Mouse (Mus musculus): ENCODE measurements around the gene Med24. TPM values are rescaled to one million over a fixed set of nuclear protein-coding genes. Genes with fewer than 3 reads are reported as not detected.
A peak's percentile ranks its signal among the peaks of the same experiment; 100 is the strongest.

Med24 gene
- polyA plus RNA-seq, 1 experiment from 2014 or later, result 64.7 TPM

GRCm38 (mm10) chr11:98707401-98708281 is 21.6 kb downstream of the Med24 start:
- Histone ChIP-seq H3K27ac (peak overlapping the region; percentile 93), H3K9me3 (replicated peaks) (no peaks in the 10 kb centered on the region), H3K27me3 (no peaks in the 10 kb centered on the region), H3K4me3 (replicated peaks) (no peak overlapping the region), H3K36me3 (peaks cover 55% of the 10 kb centered on the region), H3K4me2 (0 out of 2 replicates have a peak overlapping the region, but pooled peaks have one; percentile 9), H3K9ac (no peak overlapping the region), H3K4me1 (peaks cover 84% of the 10 kb centered on the region)
- WGBS, result 49% methylated on average over 22 of the region's 22 CpGs
- peak; percentile 17; the same call in 1 of the 2 replicates for ATAC-seq (replicated peaks; ENCODE audit: low FRiP score)

GRCm38 (mm10) chr11:98705021-98705420 is 24.2 kb downstream of the Med24 start:
- Histone ChIP-seq H3K36me3 (peaks cover 44% of the 10 kb centered on the region), H3K4me2 (peak overlapping the region; percentile 20; the same call in 1 of the 2 replicates), H3K27me3 (no peaks in the 10 kb centered on the region), H3K9ac (0 out of 2 replicates have a peak overlapping the region, but pooled peaks have one; percentile 3), H3K9me3 (replicated peaks) (no peaks in the 10 kb centered on the region), H3K4me1 (peaks cover 98% of the 10 kb centered on the region), H3K27ac (peak overlapping the region; percentile 93), H3K4me3 (replicated peaks) (no peak overlapping the region; the same call in 1 of the 2 replicates)
- 52% methylated on average over 10 of the region's 10 CpGs for WGBS
- ATAC-seq (replicated peaks; ENCODE audit: low FRiP score), result peak; percentile 19; the same call in 1 of the 2 replicates

DNA sequence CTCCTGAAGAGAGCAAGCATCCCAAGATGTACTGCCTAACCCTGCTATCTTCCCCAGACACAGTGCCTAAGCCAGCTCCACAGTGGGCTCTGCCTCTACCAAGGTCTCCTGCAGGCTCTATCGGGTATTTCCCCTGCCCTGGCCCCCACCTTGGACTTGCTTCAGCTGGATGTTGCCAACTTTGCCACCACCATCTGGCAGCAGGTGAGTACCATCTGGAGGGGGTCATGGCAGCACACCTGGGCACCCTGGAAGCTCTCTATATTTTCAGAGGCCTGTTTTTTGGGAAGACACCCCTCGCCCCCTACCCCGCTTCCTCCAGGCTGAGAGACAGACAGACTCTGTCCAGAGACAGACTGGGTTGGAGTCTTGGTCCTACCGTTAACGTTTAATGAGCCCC is 26.9 kb downstream of the Med24 start:
- H3K4me1 ChIP-seq, result peaks cover 83% of the 10 kb centered on the region
- 73% methylated on average over 5 of the region's 5 CpGs for WGBS

GRCm38 (mm10) chr11:98701213-98701670 is 28.0 kb downstream of the Med24 start, which contains the start of gene Csf3:
Gene Csf3, plus strand, starts transcription at chr11:98701263.
- H3K36me3 ChIP-seq, result peaks cover 21% of the 10 kb centered on the region
- no peaks in the 10 kb centered on the region for H3K9me3 ChIP-seq (replicated peaks)
- ATAC-seq (replicated peaks; ENCODE audit: low FRiP score), result no peak
- WGBS, result 33% methylated on average over 10 of the region's 10 CpGs
- H3K27me3 ChIP-seq, result no peaks in the 10 kb centered on the region
- no peak within 1 kb of the TSS for H3K4me3 ChIP-seq (replicated peaks)
- H3K4me1 ChIP-seq, result peaks cover 82% of the 10 kb centered on the region
- H3K9ac ChIP-seq, result no peak within 1 kb of the TSS
- peak within 1 kb of the TSS; percentile 55 for H3K27ac ChIP-seq
- H3K4me2 ChIP-seq, result no peak within 1 kb of the TSS

More for the DNA sequence above, 26.9 kb downstream of the Med24 start:
- no peak overlapping the region for H3K4me3 ChIP-seq (replicated peaks)
- no peak overlapping the region for H3K27ac ChIP-seq
- H3K4me2 ChIP-seq, result no peak overlapping the region
- no peaks in the 10 kb centered on the region for H3K27me3 ChIP-seq
- H3K9me3 ChIP-seq (replicated peaks), result no peaks in the 10 kb centered on the region
- H3K9ac ChIP-seq, result no peak overlapping the region
- ATAC-seq (replicated peaks; ENCODE audit: low FRiP score), result no peak
- H3K36me3 ChIP-seq, result peaks cover 31% of the 10 kb centered on the region

GRCm38 (mm10) chr11:98699911-98700310 is 29.3 kb downstream of the Med24 start:
- peaks cover 76% of the 10 kb centered on the region for H3K4me1 ChIP-seq
- ATAC-seq (replicated peaks; ENCODE audit: low FRiP score), result 0 out of 2 replicates have a peak, but pooled peaks have one; percentile 34
- H3K4me2 ChIP-seq, result no peak overlapping the region
- WGBS, result 28% methylated on average over 4 of the region's 4 CpGs
- H3K27ac ChIP-seq, result no peak overlapping the region
- no peaks in the 10 kb centered on the region for H3K27me3 ChIP-seq
- no peaks in the 10 kb centered on the region for H3K9me3 ChIP-seq (replicated peaks)
- no peak overlapping the region for H3K9ac ChIP-seq
- no peak overlapping the region for H3K4me3 ChIP-seq (replicated peaks)
- H3K36me3 ChIP-seq, result peaks cover 21% of the 10 kb centered on the region

GRCm38 (mm10) chr11:98698849-98699640 is 30.2 kb downstream of the Med24 start:
- 87% methylated on average over 16 of the region's 16 CpGs for WGBS
- Histone ChIP-seq H3K27ac (no peak overlapping the region), H3K9ac (no peak overlapping the region), H3K27me3 (no peaks in the 10 kb centered on the region), H3K36me3 (peaks cover 23% of the 10 kb centered on the region), H3K9me3 (replicated peaks) (no peaks in the 10 kb centered on the region), H3K4me2 (no peak overlapping the region), H3K4me1 (peaks cover 68% of the 10 kb centered on the region), H3K4me3 (replicated peaks) (no peak overlapping the region)
- ATAC-seq (replicated peaks; ENCODE audit: low FRiP score), result no peak

- Histone ChIP-seq H3K9me3 (replicated peaks) (no peaks in the 10 kb centered on the region), H3K4me2 (no peak overlapping the region), H3K27me3 (no peaks in the 10 kb centered on the region), H3K36me3 (peaks cover 41% of the 10 kb centered on the region), H3K4me1 (peaks cover 50% of the 10 kb centered on the region), H3K27ac (peak overlapping the region; percentile 5; the same call in 1 of the 2 replicates), H3K9ac (no peak overlapping the region), H3K4me3 (replicated peaks) (no peak overlapping the region)
- whole genome bisulfite sequencing, result 82% methylated on average over 12 of the region's 12 CpGs
- ATAC-seq (replicated peaks; ENCODE audit: low FRiP score), result no peak
Observed at GRCm38 (mm10) chr11:98697225-98697624, 32.0 kb downstream of the Med24 start.

- ATAC-seq (replicated peaks; ENCODE audit: low FRiP score), result no peak
- H3K36me3 ChIP-seq, result peaks cover 47% of the 10 kb centered on the region
Observed at GRCm38 (mm10) chr11:98696454-98697216, 32.6 kb downstream of the Med24 start.

GRCm38 (mm10) chr11:98695408-98695807 is 33.8 kb downstream of the Med24 start:
- no peak for ATAC-seq (replicated peaks; ENCODE audit: low FRiP score)

More at GRCm38 (mm10) chr11:98696454-98697216, 32.6 kb downstream of the Med24 start:
- H3K9ac ChIP-seq, result no peak overlapping the region
- H3K27ac ChIP-seq, result peak overlapping the region; percentile 5
- no peak overlapping the region for H3K4me2 ChIP-seq
- no peak overlapping the region for H3K4me3 ChIP-seq (replicated peaks)
- WGBS, result 82% methylated on average over 14 of the region's 14 CpGs
- no peaks in the 10 kb centered on the region for H3K27me3 ChIP-seq
- no peaks in the 10 kb centered on the region for H3K9me3 ChIP-seq (replicated peaks)
- H3K4me1 ChIP-seq, result peaks cover 45% of the 10 kb centered on the region

DNA sequence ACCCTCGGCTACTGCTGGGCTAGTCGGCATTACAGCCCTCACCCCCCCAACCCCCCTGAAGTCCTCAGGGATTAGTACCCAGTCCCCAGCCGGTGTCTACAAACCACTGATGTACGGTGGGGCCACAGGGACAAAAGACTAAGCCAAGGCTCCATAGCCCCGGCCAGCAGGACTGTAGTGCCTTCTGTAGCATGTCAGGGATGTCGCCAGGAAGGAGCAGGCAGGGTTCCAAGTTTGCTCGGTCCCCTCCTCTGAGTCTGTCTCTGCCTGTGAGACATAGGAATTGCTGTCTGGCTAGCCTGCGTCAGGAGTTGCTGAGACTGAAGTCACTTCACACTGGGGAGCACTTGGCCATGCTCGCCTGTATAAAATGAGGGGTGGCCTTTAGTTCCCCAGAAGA is 34.9 kb downstream of the Med24 start:
- WGBS, result 83% methylated on average over 9 of the region's 9 CpGs
- Histone ChIP-seq H3K9me3 (replicated peaks) (no peaks in the 10 kb centered on the region), H3K36me3 (peaks cover 70% of the 10 kb centered on the region), H3K4me2 (no peak overlapping the region), H3K27ac (no peak overlapping the region), H3K4me1 (peaks cover 29% of the 10 kb centered on the region), H3K27me3 (no peaks in the 10 kb centered on the region), H3K4me3 (replicated peaks) (no peak overlapping the region), H3K9ac (no peak overlapping the region)
- ATAC-seq (replicated peaks; ENCODE audit: low FRiP score), result no peak

More at GRCm38 (mm10) chr11:98695408-98695807, 33.8 kb downstream of the Med24 start:
- H3K4me3 ChIP-seq (replicated peaks), result no peak overlapping the region
- H3K36me3 ChIP-seq, result peaks cover 59% of the 10 kb centered on the region
- no peak overlapping the region for H3K27ac ChIP-seq
- H3K9me3 ChIP-seq (replicated peaks), result no peaks in the 10 kb centered on the region
- no peak overlapping the region for H3K4me2 ChIP-seq
- 73% methylated on average over 14 of the region's 14 CpGs for WGBS
- no peak overlapping the region for H3K9ac ChIP-seq
- peaks cover 34% of the 10 kb centered on the region for H3K4me1 ChIP-seq
- H3K27me3 ChIP-seq, result no peaks in the 10 kb centered on the region

DNA sequence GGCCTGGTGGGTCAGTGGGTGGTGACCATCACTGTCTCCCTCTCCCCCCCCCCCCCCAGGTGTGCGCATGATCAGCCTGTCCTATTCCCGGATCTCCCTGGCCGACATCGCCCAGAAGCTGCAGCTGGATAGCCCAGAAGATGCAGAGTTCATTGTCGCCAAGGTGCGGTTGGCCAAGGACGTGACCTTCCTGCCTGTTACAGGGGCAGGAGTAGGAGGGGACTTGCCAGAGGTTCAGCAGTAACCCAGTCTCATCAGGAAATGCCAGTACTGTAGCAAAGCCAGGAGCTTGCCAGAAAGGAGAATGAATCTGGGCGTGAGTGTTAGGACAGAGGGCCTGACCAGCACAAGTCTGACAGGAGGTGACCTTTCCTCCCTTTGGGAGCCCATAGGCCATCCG is 35.5 kb downstream of the Med24 start:
- Histone ChIP-seq H3K4me2 (no peak overlapping the region), H3K27me3 (no peaks in the 10 kb centered on the region), H3K9me3 (replicated peaks) (no peaks in the 10 kb centered on the region), H3K4me1 (peaks cover 27% of the 10 kb centered on the region), H3K36me3 (peaks cover 73% of the 10 kb centered on the region), H3K4me3 (replicated peaks) (no peak overlapping the region), H3K27ac (no peak overlapping the region), H3K9ac (no peak overlapping the region)
- ATAC-seq (replicated peaks; ENCODE audit: low FRiP score), result no peak
- 89% methylated on average over 9 of the region's 9 CpGs for WGBS

Data from kidney, embryonic 15.5 days (tissue).